Mouse (Mus musculus): ENCODE data around the gene Aldh2.
"Not testable (repeated sequence)": the region's sequence is repeated elsewhere in the genome, so short reads cannot be mapped to it uniquely, and the experiment has no call there.

Gene Aldh2

DNA sequence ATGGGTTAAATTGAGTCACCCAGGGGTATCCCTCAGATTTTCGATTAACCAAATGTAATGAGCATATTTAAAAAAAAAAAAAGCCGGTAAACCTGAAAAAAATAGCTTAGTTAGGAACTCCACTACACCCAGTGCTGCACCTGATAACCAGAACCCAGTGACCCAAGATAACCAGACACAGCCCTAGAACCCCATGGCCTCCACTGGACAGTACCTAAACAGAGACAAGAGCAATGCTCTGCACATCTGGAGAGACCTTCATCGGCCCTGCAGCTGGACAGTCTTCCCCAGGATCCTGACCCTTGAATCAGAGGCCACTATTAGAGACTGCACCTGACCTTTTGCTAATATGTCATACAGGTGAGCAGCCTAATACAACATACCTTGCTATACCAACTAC is 46.5 kb downstream of the Aldh2 start:
- DNase-seq (ENCODE audit: low spot score in 2 of 2), result no peak

DNA sequence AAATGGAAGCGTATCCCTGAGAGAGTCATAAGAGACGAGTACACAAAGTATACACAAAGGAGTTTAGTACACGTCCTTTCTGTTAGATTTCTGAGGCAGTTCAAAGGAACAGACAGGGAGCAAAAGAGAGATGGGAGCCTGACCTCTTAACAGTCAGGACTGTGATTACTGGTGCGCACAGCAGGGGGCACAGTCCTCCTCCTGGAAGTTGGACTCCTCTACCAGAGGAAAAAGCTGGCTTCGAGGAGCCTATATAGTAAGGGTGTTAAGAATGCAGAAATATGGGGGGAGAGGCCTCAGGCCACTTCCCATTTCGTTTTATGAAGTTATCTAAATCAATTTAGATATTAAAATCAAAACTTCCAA is 47.1 kb downstream of the Aldh2 start:
- peak; percentile 24 to 31 for DNase-seq (ENCODE audit: low spot score in 2 of 2)

DNA sequence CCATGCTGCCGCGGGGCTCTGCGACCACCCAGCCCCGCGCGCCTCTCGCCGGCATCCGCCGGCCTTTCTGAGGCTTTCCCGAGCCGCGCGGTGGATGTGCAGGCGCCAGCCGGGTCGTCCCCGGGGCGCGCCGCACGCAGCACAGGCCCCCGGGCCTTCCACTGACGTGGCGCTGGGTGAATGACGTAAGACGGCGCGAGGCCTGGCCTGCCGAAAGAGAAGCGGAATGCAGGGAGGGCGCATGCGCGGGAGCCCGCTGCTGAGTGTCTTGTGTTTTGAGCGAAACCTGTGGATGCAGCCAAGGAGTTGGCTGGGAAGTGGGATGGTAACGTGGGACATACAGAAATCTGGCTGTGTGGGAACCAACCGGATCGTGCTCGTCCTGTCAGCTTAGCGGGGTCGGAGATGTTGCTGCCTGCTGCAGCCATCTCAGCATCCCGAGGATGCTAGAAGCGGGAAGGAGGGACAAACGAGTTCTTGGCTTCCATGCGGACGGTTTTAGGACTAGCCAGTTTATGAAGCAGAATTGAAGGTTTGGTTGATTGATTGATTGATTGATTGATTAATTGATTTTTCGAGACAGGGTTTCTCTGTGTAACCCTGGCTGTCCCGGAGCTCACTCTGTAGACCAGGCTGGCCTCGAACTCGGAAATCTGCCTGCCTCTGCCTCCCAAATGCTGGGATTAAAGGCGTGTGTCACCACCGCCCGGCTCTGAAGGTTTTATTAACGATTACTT is 47.7 kb downstream of the Aldh2 start, which contains the start of gene Mapkapk5:
Mapkapk5 (minus strand) TSS at position 113 of the 737 bp plus-strand sequence.
- DNase-seq (ENCODE audit: low spot score in 2 of 2), result peak; percentile 96 to 98

DNA sequence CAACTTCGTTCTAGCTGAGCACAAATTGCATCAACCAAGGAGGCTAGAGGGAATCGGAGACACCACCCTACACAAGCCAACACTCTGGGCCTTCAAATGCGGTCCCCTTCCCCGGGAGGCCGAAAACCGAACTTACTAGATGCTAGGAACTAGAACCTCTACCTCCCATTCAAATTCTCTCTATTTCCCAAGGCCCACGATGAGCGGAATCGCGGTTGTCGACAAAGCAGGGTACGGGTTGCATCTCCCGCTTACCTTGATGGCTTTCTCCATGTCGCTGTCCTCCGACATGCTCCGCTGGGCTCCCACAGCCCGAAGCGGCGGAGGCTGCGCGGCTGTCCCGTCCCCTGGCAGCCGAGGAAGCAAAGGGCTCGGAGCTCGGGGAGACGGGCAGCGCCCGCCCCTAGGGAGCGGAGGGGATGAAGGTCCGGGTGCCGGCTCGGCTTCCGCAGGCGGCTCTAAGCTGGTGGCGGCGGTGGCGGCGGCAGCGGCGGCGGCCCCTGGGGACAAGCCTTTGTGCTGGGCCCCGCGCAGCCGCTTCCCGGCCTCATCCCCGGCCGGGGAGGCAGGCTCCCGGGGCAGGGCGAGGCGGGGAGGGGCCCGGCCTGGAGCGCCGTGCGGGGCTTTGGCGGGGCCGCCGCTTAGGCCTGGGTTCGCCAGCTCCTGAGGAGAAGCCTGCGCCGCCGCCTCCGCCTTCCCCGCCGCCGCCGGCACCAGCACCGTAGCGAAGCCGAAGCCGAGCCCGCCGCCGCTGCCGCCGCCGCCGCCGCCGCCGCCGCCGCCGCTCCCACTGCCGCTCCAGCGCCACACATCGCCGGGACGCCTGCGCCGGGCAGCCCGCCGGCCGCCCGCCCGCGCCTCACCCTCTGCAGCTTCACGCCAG is 48.5 kb downstream of the Aldh2 start, which contains the start of the genes Adam1a and Gm42878:
Adam1a (minus strand) TSS at position 573 of the 883 bp plus-strand sequence.
Gm42878 (minus strand) TSS at position 573 of the 883 bp plus-strand sequence.
- peak in 1 of 2 experiments; percentile 17 for DNase-seq (ENCODE audit: low spot score in 2 of 2)

DNA sequence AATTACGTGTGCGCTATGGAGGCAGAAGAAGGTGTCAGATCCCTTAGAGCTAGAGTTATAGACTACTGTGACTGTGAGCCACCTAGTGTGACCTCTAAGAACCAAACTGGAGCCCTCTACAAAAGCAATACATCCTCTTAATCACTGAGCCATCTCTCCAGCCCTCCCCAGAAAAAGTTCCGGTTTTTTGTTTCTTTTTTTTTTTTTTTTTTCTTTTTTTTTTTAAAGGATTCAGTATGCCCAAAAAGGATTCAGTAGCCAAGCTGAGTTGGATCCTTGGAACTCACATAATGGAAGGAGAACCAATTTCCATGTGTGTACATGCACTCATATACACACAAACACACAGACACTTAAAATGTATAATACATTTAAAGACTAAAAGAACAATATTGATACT is 50.3 kb downstream of the Aldh2 start:
- no peak for DNase-seq (ENCODE audit: low spot score in 2 of 2)

DNA sequence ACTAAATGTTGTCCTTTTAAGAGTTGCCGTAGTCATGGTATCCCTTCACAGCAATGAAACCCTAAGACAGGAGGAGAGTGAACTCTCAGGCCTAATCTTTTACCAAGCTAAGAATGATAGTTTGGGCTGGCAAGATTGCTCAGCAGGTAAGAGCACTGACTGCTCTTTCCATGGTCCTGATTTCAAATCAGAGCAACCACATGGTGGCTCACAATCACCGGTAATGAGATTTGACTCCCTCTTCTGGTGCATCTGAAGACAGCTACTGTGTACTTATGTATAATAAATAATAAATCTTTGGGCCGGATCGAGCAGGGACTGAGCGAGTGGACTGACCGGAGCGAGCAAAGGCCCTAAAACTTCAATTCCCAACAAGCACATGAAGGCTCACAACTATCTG is 52.4 kb downstream of the Aldh2 start:
- DNase-seq (ENCODE audit: low spot score in 2 of 2), result no peak

DNA sequence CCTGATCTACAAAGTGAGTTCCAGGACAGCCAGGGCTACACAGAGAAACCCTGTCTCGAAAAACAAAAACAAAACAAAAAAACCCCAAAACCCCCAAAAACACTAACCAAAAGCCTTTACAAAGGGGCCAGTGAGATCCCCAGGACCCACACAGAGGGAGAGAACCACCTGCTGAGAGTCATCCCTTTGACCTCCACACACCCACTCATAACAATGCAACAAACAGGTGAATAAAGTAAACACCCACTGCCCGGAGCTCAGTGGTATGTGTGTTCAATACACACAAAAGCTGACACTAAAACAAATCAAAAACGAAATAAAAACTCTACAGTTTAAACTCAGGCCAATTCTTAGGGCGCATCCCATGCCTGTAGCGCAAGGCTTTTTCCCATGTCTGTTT is 53.6 kb downstream of the Aldh2 start:
- no peak for DNase-seq (ENCODE audit: low spot score in 2 of 2)

DNA sequence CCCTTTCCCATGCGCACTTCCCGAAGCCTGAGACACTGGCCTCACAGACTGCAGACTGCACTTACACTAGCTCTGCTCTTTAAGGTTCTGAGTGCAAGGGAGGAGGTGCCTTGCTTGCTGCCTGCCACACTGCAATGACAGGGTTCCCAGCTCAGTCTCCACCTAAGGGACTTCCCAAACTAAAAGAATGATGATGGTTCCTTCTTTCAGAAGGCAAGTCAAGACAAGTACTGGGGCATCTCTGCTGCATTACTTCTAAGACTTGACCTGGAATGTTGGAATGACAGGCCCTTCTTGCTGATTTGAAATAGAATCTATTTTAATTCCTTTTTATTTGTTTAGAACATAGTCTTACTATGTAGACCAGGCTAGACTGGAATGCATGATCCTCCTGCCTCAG is 56.0 kb downstream of the Aldh2 start:
- no peak for DNase-seq (ENCODE audit: low spot score in 2 of 2)

DNA sequence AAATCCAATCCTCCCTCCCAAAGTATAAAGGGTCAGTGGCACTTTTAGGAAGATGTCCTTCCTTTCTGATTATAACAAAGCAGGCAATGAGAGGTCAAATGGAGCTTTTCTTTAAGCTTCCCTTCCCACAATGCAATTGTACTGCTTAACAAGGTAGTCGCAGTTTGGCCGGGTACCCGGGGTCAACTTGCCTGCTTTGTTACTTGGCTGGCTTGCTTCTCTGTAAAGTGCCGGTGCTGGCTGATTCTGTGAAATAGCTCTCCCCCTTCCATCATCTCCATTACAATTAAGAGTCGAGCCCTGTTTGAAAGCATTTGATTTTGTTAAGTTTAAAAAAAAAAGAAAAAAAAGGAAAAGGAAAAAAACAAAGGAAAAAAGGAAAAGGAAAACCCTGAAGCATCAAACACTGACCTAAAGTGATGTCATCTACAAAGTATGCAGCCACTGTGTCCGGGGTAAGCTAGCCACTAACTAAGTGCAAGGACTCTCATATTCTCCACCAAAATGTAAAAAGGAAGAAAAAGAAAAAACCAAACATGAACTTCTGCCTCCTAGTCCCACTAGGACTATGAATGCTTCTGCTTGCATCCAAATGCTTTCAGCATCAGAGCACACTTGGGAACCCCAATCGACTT is 56.6 kb downstream of the Aldh2 start:
- DNase-seq (ENCODE audit: low spot score in 2 of 2), result no peak

DNA sequence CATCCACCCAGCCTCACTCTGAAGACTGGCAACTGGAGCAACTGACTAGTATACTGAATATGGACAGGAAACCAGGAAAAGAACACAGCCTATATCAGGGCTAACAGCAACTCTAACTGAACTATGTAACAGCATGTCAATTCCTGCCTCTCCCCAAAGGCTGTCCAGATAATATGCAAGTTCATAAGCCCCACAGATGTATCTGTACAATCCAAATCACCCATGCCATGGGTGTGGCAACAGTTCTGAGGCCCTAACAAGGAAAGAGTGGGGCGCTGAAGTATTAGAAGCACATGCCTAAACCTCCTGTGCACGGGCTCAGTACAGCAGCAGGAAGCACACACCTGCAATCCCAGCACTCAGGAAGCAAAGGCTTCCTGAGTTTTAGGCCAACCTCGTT is 58.5 kb downstream of the Aldh2 start:
- no peak for DNase-seq (ENCODE audit: low spot score in 2 of 2)

DNA sequence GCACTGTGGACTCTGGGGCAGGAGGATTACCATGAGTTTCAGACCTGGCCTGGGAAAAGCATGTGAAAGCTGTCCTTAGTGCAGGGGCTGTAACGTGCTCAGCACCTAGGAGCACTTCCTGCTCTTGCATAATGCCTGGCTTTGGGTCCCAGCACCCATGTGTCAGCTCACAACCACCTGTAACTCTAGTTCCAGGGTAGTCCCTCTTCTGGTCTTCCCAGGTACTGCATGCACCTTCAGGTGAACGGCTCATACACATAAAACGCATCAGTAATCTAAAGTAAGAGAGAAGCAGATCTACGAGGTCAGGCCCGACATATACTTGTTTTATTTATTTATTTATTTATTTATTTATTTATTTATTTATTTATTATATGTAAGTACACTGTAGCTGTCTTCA is 59.1 kb downstream of the Aldh2 start:
- no peak for DNase-seq (ENCODE audit: low spot score in 2 of 2)

DNA sequence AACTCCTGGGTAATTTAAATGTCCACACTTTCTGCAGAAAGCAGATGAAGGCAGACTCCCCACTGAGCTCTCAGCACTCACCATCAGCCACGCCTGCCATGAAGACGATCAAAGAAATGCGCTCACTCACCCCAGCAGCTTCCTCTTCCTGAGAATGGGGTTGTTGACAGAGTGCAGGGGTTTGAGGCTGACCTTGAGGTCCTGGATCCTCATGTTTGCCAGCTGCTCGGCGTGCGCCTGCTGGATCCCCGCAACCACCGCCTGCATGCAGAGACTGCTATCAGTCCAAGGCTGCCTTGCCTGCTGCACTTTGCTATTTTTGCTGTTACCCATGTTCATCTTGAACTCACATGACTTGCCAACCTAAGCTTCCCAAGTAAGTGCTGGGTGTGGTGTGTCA is 66.7 kb downstream of the Aldh2 start:
- no peak for DNase-seq (ENCODE audit: low spot score in 2 of 2)

DNA sequence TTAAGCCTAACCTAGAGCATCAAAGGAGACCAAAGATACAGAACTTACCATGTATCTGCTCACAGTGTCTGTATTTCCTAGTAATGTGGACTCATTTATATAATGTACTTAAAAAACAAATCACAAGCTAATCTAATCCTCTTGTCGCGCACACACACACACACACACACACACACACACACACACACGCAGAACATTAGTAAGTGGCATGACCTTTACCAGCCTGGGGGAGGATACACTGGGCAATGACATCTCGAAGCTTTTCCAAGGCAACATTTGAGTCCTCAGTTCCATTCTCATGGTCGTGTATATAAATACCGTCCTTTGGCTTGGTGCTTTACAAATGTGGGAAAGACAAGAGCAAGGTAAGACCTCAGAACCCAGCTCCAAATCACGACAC is 67.1 kb downstream of the Aldh2 start:
- DNase-seq (ENCODE audit: low spot score in 2 of 2), result no peak

DNA sequence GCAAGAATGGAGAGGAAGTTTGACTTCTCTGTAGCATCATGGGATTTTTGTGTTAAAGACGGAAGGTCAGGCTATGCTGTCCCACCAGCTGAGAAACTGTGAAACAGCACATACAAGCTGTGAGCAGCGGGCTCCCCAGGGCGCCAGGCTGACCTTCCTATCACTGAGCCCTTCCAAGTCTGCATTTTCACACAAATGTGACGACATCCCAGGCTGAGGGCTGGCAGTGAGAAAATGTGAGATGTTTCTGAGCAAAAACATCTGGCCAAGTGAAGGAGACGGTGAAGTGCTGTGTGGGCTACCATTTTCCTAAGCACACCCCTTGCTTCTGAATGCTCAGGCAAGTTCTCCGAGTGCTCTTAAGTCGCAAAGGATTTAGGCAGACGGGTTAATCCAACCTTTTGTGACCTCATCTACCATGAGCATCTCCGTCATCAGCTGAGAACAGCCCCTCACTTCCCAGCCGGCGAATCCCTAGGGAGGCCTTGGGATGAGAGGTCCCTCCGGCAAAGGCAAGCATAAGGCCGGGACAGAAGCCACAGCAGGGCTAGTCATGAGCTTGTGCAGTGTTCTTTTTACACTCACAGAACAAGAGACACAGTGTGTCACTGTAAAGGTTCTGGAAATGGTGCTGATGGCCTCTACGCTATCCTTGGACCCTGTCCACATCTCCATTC is 67.7 kb downstream of the Aldh2 start:
- no peak for DNase-seq (ENCODE audit: low spot score in 2 of 2)

DNA sequence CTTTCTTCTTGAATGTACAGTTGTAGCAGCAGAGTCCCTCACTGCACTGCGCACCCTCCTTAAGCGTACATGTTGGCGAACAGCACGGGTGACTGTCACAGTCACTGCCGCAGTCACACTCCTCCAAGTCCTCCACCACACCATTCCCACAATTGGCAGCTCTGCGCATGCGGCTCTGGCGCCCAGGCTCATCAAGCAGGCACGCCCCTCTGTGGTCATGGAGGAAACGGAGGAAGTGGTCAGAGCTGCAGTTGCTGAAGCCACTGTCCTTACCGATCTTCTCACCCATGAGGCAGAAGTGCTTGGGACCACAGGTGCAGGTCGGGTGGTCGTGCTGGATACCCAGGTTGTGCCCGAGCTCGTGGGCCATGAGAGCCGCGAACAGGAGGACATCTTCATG is 73.9 kb downstream of the Aldh2 start:
- not testable (repeated sequence) for DNase-seq (ENCODE audit: low spot score in 2 of 2)

DNA sequence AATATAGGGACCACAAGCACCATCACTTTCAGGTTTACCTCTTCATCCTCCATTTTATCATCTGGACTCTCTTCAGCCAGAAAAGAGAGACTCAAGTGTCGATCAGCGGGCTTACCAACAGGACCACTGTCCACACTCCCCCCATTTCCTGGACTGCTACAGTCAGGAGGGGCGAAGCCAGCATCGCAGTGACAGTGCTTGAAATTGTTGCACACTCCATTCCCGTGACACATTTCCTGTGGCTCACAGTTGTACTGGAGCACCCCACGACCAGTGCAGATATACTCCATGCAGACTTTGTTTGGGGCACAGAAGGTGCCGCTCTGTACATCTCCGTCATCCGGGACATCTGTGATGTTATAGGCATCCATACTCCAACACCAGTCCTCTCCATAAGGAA is 74.6 kb downstream of the Aldh2 start:
- DNase-seq (ENCODE audit: low spot score in 2 of 2), result no peak
